Mouse (Mus musculus): ENCODE measurements around the gene Wdr25. TPM values are rescaled to one million over a fixed set of nuclear protein-coding genes. Genes with fewer than 3 reads are reported as not detected.
"Not testable (repeated sequence)": the region's sequence is repeated elsewhere in the genome, so short reads cannot be mapped to it uniquely, and the experiment has no call there.

Wdr25 gene
- 3.5 and 3.7 TPM in 2 replicates for polyA plus RNA-seq (2011; ENCODE audit: insufficient read depth, insufficient read length, low replicate concordance, missing spikeins)

GRCm38 (mm10) chr12:108892989-108893714 is at the start of gene Wdr25:
Gene Wdr25, plus strand, starts transcription at chr12:108893631.
- Histone ChIP-seq H3K27ac (ENCODE audit: control insufficient read depth, insufficient read depth, low read depth, low read length, poor library complexity) (peak within 1 kb of the TSS; percentile 20; the same call in 1 of the 2 replicates), H3K4me3 (replicated peaks; ENCODE audit: control insufficient read depth, low read depth, low read length) (peak within 1 kb of the TSS; percentile 81), H3K4me1 (ENCODE audit: control insufficient read depth, insufficient read depth, low read length) (peaks cover 3% of the 10 kb centered on the region; the same call in 1 of the 2 replicates)
- TF ChIP-seq CTCF (IDR thresholded peaks at IDR 0.05; ENCODE audit: control insufficient read depth, insufficient read depth, low read length) = no peak
- no peak for TF ChIP-seq POLR2A (IDR thresholded peaks at IDR 0.05; ENCODE audit: borderline replicate concordance, control insufficient read depth, low read depth, low read length)
- 12% methylated on average over 12 of the region's 12 CpGs for WGBS

GRCm38 (mm10) chr12:108848033-108848432 is 45.4 kb upstream of the Wdr25 start:
- H3K4me3 ChIP-seq (replicated peaks; ENCODE audit: control insufficient read depth, low read depth, low read length); H3K27ac ChIP-seq (ENCODE audit: control insufficient read depth, insufficient read depth, low read depth, low read length, poor library complexity); H3K4me1 ChIP-seq (ENCODE audit: control insufficient read depth, insufficient read depth, low read length): not testable (repeated sequence)
- 86% methylated on average over 3 of the region's 3 CpGs for WGBS

DNA sequence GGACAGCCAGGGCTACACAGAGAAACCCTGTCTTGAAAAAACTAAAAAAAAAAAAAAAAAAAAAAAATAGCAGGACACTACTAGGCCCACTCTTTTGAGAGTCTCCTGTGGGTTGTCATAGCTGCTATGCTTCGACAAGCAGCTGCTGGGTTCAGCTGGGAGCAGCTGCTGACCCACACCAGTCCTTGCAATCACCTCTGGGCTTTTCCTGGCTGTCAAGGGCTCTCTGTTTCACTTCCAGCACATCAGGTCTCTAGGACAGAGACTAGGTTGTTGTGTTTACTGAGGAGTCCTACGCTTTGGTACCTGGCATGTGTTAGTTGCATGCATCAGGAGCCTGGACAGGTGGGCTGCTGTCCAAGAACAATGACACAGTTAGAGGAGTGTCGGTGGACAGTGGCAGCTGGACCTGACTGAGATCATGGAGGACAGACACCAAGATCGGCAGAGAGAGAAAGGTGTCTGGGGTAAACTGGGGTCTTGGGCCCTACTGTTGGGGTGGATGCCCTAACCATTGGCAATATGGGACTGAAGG is 43.9 kb upstream of the Wdr25 start:
- Histone ChIP-seq H3K27ac (ENCODE audit: control insufficient read depth, insufficient read depth, low read depth, low read length, poor library complexity) (no peak overlapping the region), H3K4me3 (replicated peaks; ENCODE audit: control insufficient read depth, low read depth, low read length) (no peak overlapping the region), H3K4me1 (ENCODE audit: control insufficient read depth, insufficient read depth, low read length) (peaks cover 2% of the 10 kb centered on the region)
- 86% methylated on average over 4 of the region's 4 CpGs for WGBS
- no peak for TF ChIP-seq CTCF (IDR thresholded peaks at IDR 0.05; ENCODE audit: control insufficient read depth, insufficient read depth, low read length)
- no peak for TF ChIP-seq POLR2A (IDR thresholded peaks at IDR 0.05; ENCODE audit: borderline replicate concordance, control insufficient read depth, low read depth, low read length)

DNA sequence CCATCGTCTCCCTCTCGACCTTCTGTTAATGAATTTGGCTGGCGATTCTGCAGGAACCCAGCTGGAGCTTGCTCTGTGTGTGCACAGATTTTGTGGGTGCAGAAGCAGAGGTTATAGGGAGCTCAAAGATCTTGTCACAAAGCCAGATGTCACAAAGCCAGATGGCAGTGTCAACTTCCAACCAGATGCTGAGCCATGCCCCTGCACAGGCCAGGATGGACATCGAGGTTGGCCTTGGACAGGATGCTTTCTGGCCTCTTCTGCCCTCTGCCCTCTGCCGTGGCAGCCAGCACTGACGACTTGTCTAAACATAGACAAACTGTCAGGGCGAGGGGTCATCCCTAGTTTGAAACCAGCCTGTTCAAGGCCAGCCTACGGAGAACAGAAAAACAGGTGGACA is 43.3 kb upstream of the Wdr25 start:
- 74% methylated on average over 8 of the region's 8 CpGs for WGBS
- Histone ChIP-seq H3K27ac (ENCODE audit: control insufficient read depth, insufficient read depth, low read depth, low read length, poor library complexity) (no peak overlapping the region), H3K4me1 (ENCODE audit: control insufficient read depth, insufficient read depth, low read length) (no peaks in the 10 kb centered on the region; the same call in 1 of the 2 replicates), H3K4me3 (replicated peaks; ENCODE audit: control insufficient read depth, low read depth, low read length) (no peak overlapping the region)
- no peak for TF ChIP-seq POLR2A (IDR thresholded peaks at IDR 0.05; ENCODE audit: borderline replicate concordance, control insufficient read depth, low read depth, low read length)
- no peak for TF ChIP-seq CTCF (IDR thresholded peaks at IDR 0.05; ENCODE audit: control insufficient read depth, insufficient read depth, low read length)

DNA sequence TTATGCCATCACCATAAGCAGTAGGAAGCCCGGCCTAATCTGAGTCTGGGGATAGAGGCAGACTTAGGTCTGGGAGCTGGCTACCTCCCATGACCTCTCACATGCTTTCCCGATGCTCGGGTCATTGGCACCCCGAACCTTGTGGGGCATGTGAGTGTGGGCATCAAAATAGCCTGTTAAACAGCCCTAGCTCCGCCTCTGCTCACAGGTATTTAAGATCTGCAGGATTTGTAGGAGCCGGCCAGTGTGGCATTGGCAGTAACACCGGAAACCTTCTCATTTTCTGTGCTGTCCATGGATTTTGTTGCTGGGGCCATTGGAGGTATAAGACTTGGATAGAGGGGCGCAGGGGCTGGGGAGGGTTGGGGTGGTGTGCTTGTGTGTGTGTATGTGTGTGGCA is 42.5 kb upstream of the Wdr25 start:
- Histone ChIP-seq H3K27ac (ENCODE audit: control insufficient read depth, insufficient read depth, low read depth, low read length, poor library complexity) (no peak overlapping the region), H3K4me3 (replicated peaks; ENCODE audit: control insufficient read depth, low read depth, low read length) (no peak overlapping the region), H3K4me1 (ENCODE audit: control insufficient read depth, insufficient read depth, low read length) (no peaks in the 10 kb centered on the region; the same call in 1 of the 2 replicates)
- TF ChIP-seq CTCF (IDR thresholded peaks at IDR 0.05; ENCODE audit: control insufficient read depth, insufficient read depth, low read length) (no peak), POLR2A (IDR thresholded peaks at IDR 0.05; ENCODE audit: borderline replicate concordance, control insufficient read depth, low read depth, low read length) (no peak)
- WGBS = 81% methylated on average over 8 of the region's 8 CpGs

- Histone ChIP-seq H3K4me3 (replicated peaks; ENCODE audit: control insufficient read depth, low read depth, low read length) (no peak overlapping the region), H3K27ac (ENCODE audit: control insufficient read depth, insufficient read depth, low read depth, low read length, poor library complexity) (no peak overlapping the region), H3K4me1 (ENCODE audit: control insufficient read depth, insufficient read depth, low read length) (no peaks in the 10 kb centered on the region; the same call in 1 of the 2 replicates)
- TF ChIP-seq CTCF (IDR thresholded peaks at IDR 0.05; ENCODE audit: control insufficient read depth, insufficient read depth, low read length) (no peak), POLR2A (IDR thresholded peaks at IDR 0.05; ENCODE audit: borderline replicate concordance, control insufficient read depth, low read depth, low read length) (no peak)
- 84% methylated on average over 8 of the region's 8 CpGs for WGBS
Observed at GRCm38 (mm10) chr12:108852822-108853221, 40.6 kb upstream of the Wdr25 start.

DNA sequence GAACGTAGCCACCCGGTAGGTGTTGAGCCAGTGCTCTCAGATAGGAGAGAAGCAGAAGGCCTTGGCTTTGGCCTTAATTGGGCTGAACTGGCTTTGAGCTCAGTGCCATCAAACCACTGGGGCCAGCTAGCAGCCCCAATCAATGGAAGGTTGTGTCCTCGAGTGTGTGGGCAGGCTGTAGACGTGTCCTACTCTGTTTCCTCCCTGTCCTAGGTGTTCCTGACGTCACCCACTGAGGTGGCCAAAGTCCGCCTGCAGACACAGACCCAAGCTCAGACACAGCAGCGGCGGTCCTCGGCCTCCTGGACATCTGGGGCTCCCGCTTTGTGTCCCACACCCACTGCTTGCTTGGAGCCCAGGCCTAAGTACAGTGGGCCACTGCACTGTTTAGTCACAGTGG is 38.4 kb upstream of the Wdr25 start:
- Histone ChIP-seq H3K27ac (ENCODE audit: control insufficient read depth, insufficient read depth, low read depth, low read length, poor library complexity) (no peak overlapping the region), H3K4me3 (replicated peaks; ENCODE audit: control insufficient read depth, low read depth, low read length) (no peak overlapping the region), H3K4me1 (ENCODE audit: control insufficient read depth, insufficient read depth, low read length) (no peaks in the 10 kb centered on the region; the same call in 1 of the 2 replicates)
- TF ChIP-seq POLR2A (IDR thresholded peaks at IDR 0.05; ENCODE audit: borderline replicate concordance, control insufficient read depth, low read depth, low read length) (no peak), CTCF (IDR thresholded peaks at IDR 0.05; ENCODE audit: control insufficient read depth, insufficient read depth, low read length) (no peak)
- 82% methylated on average over 10 of the region's 10 CpGs for WGBS

DNA sequence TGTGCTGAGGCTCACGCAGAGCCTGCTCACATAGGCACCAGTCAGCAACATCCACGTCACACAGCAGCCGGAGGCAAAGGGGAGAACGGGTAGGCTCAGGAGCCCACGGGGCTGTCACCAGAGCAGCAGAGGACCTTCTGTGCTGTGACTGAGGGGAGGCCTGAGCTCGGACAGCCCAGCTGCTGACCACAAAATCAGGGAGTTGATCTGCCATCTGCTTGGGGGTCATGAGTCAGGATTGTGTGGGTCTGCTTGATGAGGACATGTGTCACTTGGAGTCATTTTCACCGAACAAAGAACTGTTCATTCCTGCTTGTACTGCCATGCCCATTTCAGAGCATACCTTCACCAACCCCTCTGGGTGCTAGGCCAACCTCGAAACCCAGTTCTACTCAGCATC is 37.2 kb upstream of the Wdr25 start:
- no peak for TF ChIP-seq POLR2A (IDR thresholded peaks at IDR 0.05; ENCODE audit: borderline replicate concordance, control insufficient read depth, low read depth, low read length)
- H3K27ac ChIP-seq (ENCODE audit: control insufficient read depth, insufficient read depth, low read depth, low read length, poor library complexity) = no peak overlapping the region
- no peaks in the 10 kb centered on the region; the same call in 1 of the 2 replicates for H3K4me1 ChIP-seq (ENCODE audit: control insufficient read depth, insufficient read depth, low read length)
- H3K4me3 ChIP-seq (replicated peaks; ENCODE audit: control insufficient read depth, low read depth, low read length) = no peak overlapping the region
- 83% methylated on average over 8 of the region's 8 CpGs for WGBS

Measured in bone marrow, adult 2 months (tissue).